Mouse (Mus musculus): ENCODE measurements around the gene Cdh16.

DNA sequence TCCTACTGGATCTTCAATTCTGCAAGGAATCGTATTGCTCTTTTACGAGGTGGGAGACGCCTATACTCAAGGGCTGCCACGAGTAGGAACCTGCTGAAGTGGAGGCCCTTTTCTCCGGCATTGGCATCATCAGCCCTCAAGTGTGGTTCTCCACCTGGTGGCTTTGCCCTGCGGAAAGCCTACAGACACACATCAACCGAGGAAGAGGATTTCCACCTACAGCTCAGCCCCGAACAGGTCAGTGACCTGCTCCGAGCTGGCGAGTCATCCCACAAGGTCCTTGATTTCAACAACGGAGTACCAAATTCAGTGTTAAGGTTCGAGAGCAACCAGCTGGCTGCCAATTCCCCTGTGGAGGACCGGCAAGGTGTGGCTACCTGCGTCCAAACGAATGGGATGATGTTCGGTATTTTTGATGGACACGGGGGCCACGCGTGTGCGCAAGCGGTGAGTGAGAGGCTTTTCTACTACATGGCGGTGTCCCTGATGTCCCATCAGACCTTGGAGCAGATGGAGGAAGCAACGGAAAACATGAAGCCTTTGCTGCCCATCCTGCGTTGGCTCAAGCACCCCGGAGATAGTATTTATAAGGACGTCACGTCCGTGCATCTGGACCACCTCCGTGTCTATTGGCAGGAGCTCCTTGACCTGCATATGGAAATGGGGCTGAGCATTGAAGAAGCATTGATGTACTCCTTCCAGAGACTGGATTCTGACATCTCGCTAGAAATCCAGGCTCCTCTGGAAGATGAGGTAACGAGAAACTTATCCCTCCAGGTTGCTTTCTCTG is 30.5 kb downstream of the Cdh16 start:
- TF ChIP-seq GATA1 (IDR thresholded peaks at IDR 0.05; ENCODE audit: low read length), result no peak
- TF ChIP-seq TAL1 (IDR thresholded peaks at IDR 0.05; ENCODE audit: low read length), result no peak

All from erythroblast, embryonic 14.5 days (primary cell).